Mouse (Mus musculus): ENCODE data around the gene Ndufb4.

Ndufb4 gene

GRCm38 (mm10) chr16:37635095-37635494, 19.2 kb downstream of the Ndufb4 start:
- no peak for DNase-seq (ENCODE audit: low spot score in 2 of 2)

GRCm38 (mm10) chr16:37634578-37634977, 19.7 kb downstream of the Ndufb4 start:
- DNase-seq (ENCODE audit: low spot score in 2 of 2) = no peak

GRCm38 (mm10) chr16:37629011-37629410, 25.2 kb downstream of the Ndufb4 start:
- DNase-seq (ENCODE audit: low spot score in 2 of 2) = no peak

- no peak for DNase-seq (ENCODE audit: low spot score in 2 of 2)
Observed at GRCm38 (mm10) chr16:37628336-37628735, 25.9 kb downstream of the Ndufb4 start.

GRCm38 (mm10) chr16:37626388-37626949, 27.8 kb downstream of the Ndufb4 start:
- DNase-seq (ENCODE audit: low spot score in 2 of 2) = no peak

GRCm38 (mm10) chr16:37622919-37623318, 31.3 kb downstream of the Ndufb4 start:
- DNase-seq (ENCODE audit: low spot score in 2 of 2) = no peak

- no peak for DNase-seq (ENCODE audit: low spot score in 2 of 2)
Observed at GRCm38 (mm10) chr16:37622403-37622802, 31.9 kb downstream of the Ndufb4 start.

- no peak for DNase-seq (ENCODE audit: low spot score in 2 of 2)
Observed at GRCm38 (mm10) chr16:37617695-37618094, 36.6 kb downstream of the Ndufb4 start.

GRCm38 (mm10) chr16:37616104-37616503, 38.1 kb downstream of the Ndufb4 start:
- no peak for DNase-seq (ENCODE audit: low spot score in 2 of 2)

- no peak for DNase-seq (ENCODE audit: low spot score in 2 of 2)
Observed at GRCm38 (mm10) chr16:37615429-37615828, 38.8 kb downstream of the Ndufb4 start.

GRCm38 (mm10) chr16:37614540-37614939, 39.7 kb downstream of the Ndufb4 start:
- no peak for DNase-seq (ENCODE audit: low spot score in 2 of 2)

- no peak for DNase-seq (ENCODE audit: low spot score in 2 of 2)
Observed at GRCm38 (mm10) chr16:37612013-37612412, 42.2 kb downstream of the Ndufb4 start.

GRCm38 (mm10) chr16:37611072-37611471, 43.2 kb downstream of the Ndufb4 start:
- DNase-seq (ENCODE audit: low spot score in 2 of 2) = no peak

GRCm38 (mm10) chr16:37610333-37610732, 43.9 kb downstream of the Ndufb4 start:
- DNase-seq (ENCODE audit: low spot score in 2 of 2) = no peak

- no peak for DNase-seq (ENCODE audit: low spot score in 2 of 2)
Observed at GRCm38 (mm10) chr16:37604243-37604642, 50.0 kb downstream of the Ndufb4 start.

- no peak for DNase-seq (ENCODE audit: low spot score in 2 of 2)
Observed at GRCm38 (mm10) chr16:37603431-37603830, 50.8 kb downstream of the Ndufb4 start.

- DNase-seq (ENCODE audit: low spot score in 2 of 2) = no peak
Observed at GRCm38 (mm10) chr16:37599326-37599725, 54.9 kb downstream of the Ndufb4 start.

- DNase-seq (ENCODE audit: low spot score in 2 of 2) = no peak
Observed at GRCm38 (mm10) chr16:37598463-37598862, 55.8 kb downstream of the Ndufb4 start.

- no peak for DNase-seq (ENCODE audit: low spot score in 2 of 2)
Observed at GRCm38 (mm10) chr16:37597412-37597811, 56.8 kb downstream of the Ndufb4 start.

Measured in heart, adult 9 months (tissue).